Mouse (Mus musculus) MEL (cell line): Measurements from ENCODE around the gene Rrp7a. TPM values are rescaled to one million over a fixed set of nuclear protein-coding genes. Genes with fewer than 3 reads are reported as not detected.

ENCODE experiments used
- DNase-seq: peaks from one replicate; pipeline ENCODE4 v3.0.0; 2011; ENCODE audit warnings: low read depth, low spot score
- H3K27ac ChIP-seq: 2 replicates; pipeline ENCODE4 v1.5.1; 2012; ENCODE audit warnings: low read depth, mild to moderate bottlenecking, control low read depth, low read length, moderate library complexity; ENCODE audit not compliant: control insufficient read depth
- H3K27me3 ChIP-seq, 2 experiments: fragments of 150-350 bp in 1 of 2; sonication (generic) in 1 of 2; 2 replicates each; pipeline ENCODE4 v1.6.1; 2012; ENCODE audit warnings: low read length in 2 of 2, mild to moderate bottlenecking in 2 of 2, improper control_type of control experiment in 1 of 2, moderate library complexity in 1 of 2; ENCODE audit not compliant: insufficient read depth in 2 of 2, control insufficient read depth in 1 of 2
- H3K36me3 ChIP-seq, 2 experiments: 2 replicates each; pipeline ENCODE4 v1.6.1; 2012 to 2014; ENCODE audit warnings: low read length in 2 of 2, improper control_type of control experiment in 1 of 2, inconsistent platforms in 1 of 2, mild to moderate bottlenecking in 1 of 2; ENCODE audit not compliant: insufficient read depth in 2 of 2, control insufficient read depth in 1 of 2
- H3K4me1 ChIP-seq, 2 experiments: fragments of 150-350 bp in 1 of 2; sonication (generic) in 1 of 2; 2 replicates each; pipeline ENCODE4 v1.6.1; 2012; ENCODE audit warnings: low read length in 2 of 2, improper control_type of control experiment in 1 of 2, mild to moderate bottlenecking in 1 of 2; ENCODE audit not compliant: insufficient read depth in 2 of 2, control insufficient read depth in 1 of 2
- H3K4me3 ChIP-seq, 2 experiments: fragments of 150-350 bp in 1 of 2; sonication (generic) in 1 of 2; 2 replicates each; pipeline ENCODE4 v1.5.1; 2012; ENCODE audit warnings: low read depth in 2 of 2, low read length in 2 of 2, mild to moderate bottlenecking in 2 of 2, moderate library complexity in 2 of 2, control low read depth in 1 of 2, improper control_type of control experiment in 1 of 2; ENCODE audit not compliant: control insufficient read depth in 1 of 2, insufficient read depth in 1 of 2
- H3K79me2 ChIP-seq: 2 replicates; pipeline ENCODE4 v1.6.1; 2012; ENCODE audit warnings: mild to moderate bottlenecking, low read length, moderate library complexity; ENCODE audit not compliant: control insufficient read depth, poor library complexity, insufficient read depth
- H3K9ac ChIP-seq: 2 replicates; pipeline ENCODE4 v1.6.1; 2012; ENCODE audit warnings: low read depth, mild to moderate bottlenecking, control low read depth, low read length, moderate library complexity; ENCODE audit not compliant: control insufficient read depth, poor library complexity, severe bottlenecking
- H3K9me3 ChIP-seq: fragments of 150-350 bp; sonication (generic); replicated peaks from 2 replicates; pipeline ENCODE4 v1.6.1; 2012; ENCODE audit warnings: mild to moderate bottlenecking, low read length, improper control_type of control experiment, moderate library complexity; ENCODE audit not compliant: insufficient read depth
- CHD1 ChIP-seq: IDR thresholded peaks from 2 replicates; pipeline ENCODE4 v1.6.1; 2012; ENCODE audit warnings: low read depth, mild to moderate bottlenecking, inconsistent platforms, low read length, improper control_type of control experiment
- ELF1 ChIP-seq: IDR thresholded peaks from 2 replicates; pipeline ENCODE4 v1.6.1; 2014; ENCODE audit warnings: low read depth, mild to moderate bottlenecking, inconsistent platforms, low read length, improper control_type of control experiment, moderate library complexity
- EP300 ChIP-seq, 2 experiments: IDR thresholded peaks; 2 replicates each; pipeline ENCODE4 v1.6.1; 2011; ENCODE audit warnings: improper control_type of control experiment in 2 of 2, low read length in 2 of 2, low read depth in 1 of 2, mild to moderate bottlenecking in 1 of 2
- GATA1 ChIP-seq: IDR thresholded peaks from 2 replicates; pipeline ENCODE4 v1.6.1; 2011; ENCODE audit warnings: low read depth, low read length, improper control_type of control experiment
- HCFC1 ChIP-seq: IDR thresholded peaks from 2 replicates; pipeline ENCODE4 v1.6.1; 2012; ENCODE audit warnings: low read depth, mild to moderate bottlenecking, inconsistent platforms, low read length, improper control_type of control experiment, moderate library complexity
- MAFK ChIP-seq: IDR thresholded peaks from 2 replicates; pipeline ENCODE4 v1.6.1; 2011; ENCODE audit warnings: low read depth, mild to moderate bottlenecking, low read length, improper control_type of control experiment, borderline replicate concordance
- MAX ChIP-seq: IDR thresholded peaks from 2 replicates; pipeline ENCODE4 v1.6.1; 2011; ENCODE audit warnings: low read length, improper control_type of control experiment
- MAZ ChIP-seq: IDR thresholded peaks from 2 replicates; pipeline ENCODE4 v1.6.1; 2012; ENCODE audit warnings: low read depth, mild to moderate bottlenecking, inconsistent platforms, low read length, improper control_type of control experiment
- MEF2A ChIP-seq: IDR thresholded peaks from 2 replicates; pipeline ENCODE4 v1.6.1; 2014; ENCODE audit warnings: low read depth, mild to moderate bottlenecking, inconsistent platforms, low read length, improper control_type of control experiment; ENCODE audit not compliant: poor library complexity, insufficient replicate concordance, severe bottlenecking; ENCODE audit errors: extremely low read depth
- MXI1 ChIP-seq: IDR thresholded peaks from 2 replicates; pipeline ENCODE4 v1.6.1; 2011; ENCODE audit warnings: mild to moderate bottlenecking, low read depth, low read length, improper control_type of control experiment
- MYC ChIP-seq: IDR thresholded peaks from 2 replicates; pipeline ENCODE4 v1.6.1; 2011; ENCODE audit warnings: low read depth, mild to moderate bottlenecking, low read length, improper control_type of control experiment, moderate library complexity
- NELFE ChIP-seq: IDR thresholded peaks from 2 replicates; pipeline ENCODE4 v1.6.1; 2011; ENCODE audit warnings: low read depth, low read length, improper control_type of control experiment
- POLR2AphosphoS2 ChIP-seq: IDR thresholded peaks from 2 replicates; pipeline ENCODE4 v1.6.1; 2011; ENCODE audit warnings: low read length, improper control_type of control experiment
- RAD21 ChIP-seq: IDR thresholded peaks from 2 replicates; pipeline ENCODE4 v1.6.1; 2011; ENCODE audit warnings: mild to moderate bottlenecking, low read depth, low read length, improper control_type of control experiment
- TAL1 ChIP-seq: IDR thresholded peaks from 2 replicates; pipeline ENCODE4 v1.6.1; 2012; ENCODE audit warnings: mild to moderate bottlenecking, inconsistent platforms, low read length, moderate library complexity, mixed read lengths
- TBP ChIP-seq: IDR thresholded peaks from 2 replicates; pipeline ENCODE4 v1.8.0; 2011; ENCODE audit warnings: low read depth, low read length, improper control_type of control experiment
- USF1 ChIP-seq: IDR thresholded peaks from 2 replicates; pipeline ENCODE4 v1.6.1; 2014; ENCODE audit warnings: low read depth, mild to moderate bottlenecking, inconsistent platforms, low read length, improper control_type of control experiment, moderate library complexity
- polyA plus RNA-seq, 2 experiments: library from polyadenylated mRNA; stranded (reverse) in 1 of 2; unstranded in 1 of 2; fragments of >175 nt in 1 of 2; fragments of >200 nt in 1 of 2; gene quantifications; 2 replicates each; pipeline versions ENCODE4 v1.2.1 to v1.2.4; 2012; ENCODE audit warnings: low replicate concordance in 2 of 2, low read depth in 1 of 2; ENCODE audit not compliant: insufficient read length in 2 of 2, insufficient read depth in 1 of 2, missing spikeins in 1 of 2
- total RNA-seq: library from RNA; depleted of rRNA; stranded (reverse); fragments of 300-350 nt; gene quantifications from 2 replicates; pipeline ENCODE4 v1.2.3, GENCODE M21; 2012

Rrp7a gene
- total and polyA plus RNA-seq, 3 experiments, result 155 to 483 (median 283) TPM

DNA sequence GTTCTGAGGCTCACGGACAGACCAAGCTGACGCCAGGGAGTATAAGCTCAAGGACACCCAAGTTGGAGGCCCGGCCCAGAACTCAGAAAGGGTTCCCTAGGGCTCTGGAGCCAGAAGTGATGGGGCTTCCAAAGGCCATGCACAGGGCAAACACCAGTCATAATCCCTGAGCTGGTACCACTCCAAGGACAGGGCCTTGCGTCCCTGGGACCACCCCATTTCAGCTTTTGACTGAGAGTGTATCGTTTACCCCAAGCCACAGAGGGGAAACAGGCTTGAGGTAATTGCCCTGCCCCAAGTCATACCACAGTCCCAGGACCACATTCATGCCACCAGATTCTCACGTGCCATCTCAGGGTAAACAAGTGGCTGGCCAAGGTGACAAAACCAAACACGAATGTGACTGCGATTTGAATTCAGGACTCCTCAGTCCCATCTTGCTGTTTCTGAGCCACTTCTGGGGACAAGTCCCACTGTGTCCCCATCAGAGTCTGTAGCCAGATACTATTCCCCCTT, 45.0 kb upstream of the Rrp7a start:
- DNase-seq, result no peak
- Histone ChIP-seq H3K27me3 (no peaks in the 10 kb centered on the region), H3K79me2 (no peaks in the 10 kb centered on the region; the same call in 1 of the 2 replicates), H3K4me3 (no peak overlapping the region), H3K9me3 (no peaks in the 10 kb centered on the region), H3K9ac (no peak overlapping the region), H3K4me1 (peaks cover 7 to 23% of the 10 kb centered on the region in 2 experiments), H3K36me3 (peaks cover 0 to 15% of the 10 kb centered on the region in 2 experiments; a peak in 2 of 4 replicates), H3K27ac (no peak overlapping the region)
- TF ChIP-seq CHD1 (no peak), MEF2A (no peak), TBP (no peak), MAX (no peak), MYC (no peak), HCFC1 (no peak), USF1 (no peak), GATA1 (no peak), NELFE (no peak), ELF1 (no peak)

DNA sequence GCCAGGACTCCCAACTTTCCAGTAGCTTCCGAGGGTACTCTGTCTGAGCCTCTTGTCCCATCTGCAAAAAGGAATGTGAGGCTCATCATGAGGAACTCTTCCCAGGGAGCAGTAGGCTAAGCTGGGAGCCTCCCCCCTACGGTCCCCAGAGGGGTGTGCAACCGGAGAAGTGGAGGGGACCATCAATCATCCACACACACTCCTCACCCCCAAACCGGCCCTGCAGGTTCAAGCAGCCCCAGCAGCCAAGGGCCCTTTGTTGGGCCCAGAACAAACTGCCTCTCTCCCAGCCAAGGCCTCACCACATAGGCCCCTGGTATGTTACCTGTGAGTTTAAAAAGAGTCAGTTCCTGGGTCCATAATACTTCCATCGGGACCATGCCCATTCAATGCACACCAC, 44.5 kb upstream of the Rrp7a start:
- no peaks in the 10 kb centered on the region for H3K9me3 ChIP-seq
- H3K4me3 ChIP-seq, result no peak overlapping the region
- DNase-seq, result no peak
- no peaks in the 10 kb centered on the region for H3K27me3 ChIP-seq
- peaks cover 7 to 23% of the 10 kb centered on the region in 2 experiments for H3K4me1 ChIP-seq
- no peak overlapping the region for H3K9ac ChIP-seq
- no peaks in the 10 kb centered on the region; the same call in 1 of the 2 replicates for H3K79me2 ChIP-seq
- TF ChIP-seq POLR2AphosphoS2 (no peak), MXI1 (no peak), MAZ (no peak), MAFK (no peak), CHD1 (no peak), MYC (no peak), EP300 (IDR thresholded peaks at IDR 0.05; ENCODE audit: low read depth in 1 of 2, low read length in 2 of 2) (no peak), TAL1 (no peak), USF1 (no peak), RAD21 (no peak)
- H3K36me3 ChIP-seq, result peaks cover 0 to 15% of the 10 kb centered on the region in 2 experiments; a peak in 2 of 4 replicates
- H3K27ac ChIP-seq, result no peak overlapping the region
